Mouse (Mus musculus) left cerebral cortex, postnatal 14 days (tissue): ENCODE results near the gene Foxd1. TPM values are rescaled to one million over a fixed set of nuclear protein-coding genes. Genes with fewer than 3 reads are reported as not detected.

ENCODE experiments used
- DNase-seq, 2 experiments: peaks; one replicate each; pipeline ENCODE4 v3.0.0; 2021 to 2022; ENCODE audit warnings: low spot score in 2 of 2, mixed read lengths in 1 of 2
- intact Hi-C: fragments of 180-260 bp; cut with DNase I; formaldehyde crosslinking; loops from one replicate; pipeline ENCODE4 v1.15.1; 2025
- long read RNA-seq, 2 experiments: library from polyadenylated mRNA; stranded (forward); transcript quantifications; one replicate each; pipeline ENCODE4 v2.0.0; 2021
- total RNA-seq, 2 experiments: library from RNA; stranded (reverse); gene quantifications; 2 replicates each; pipeline ENCODE4 v1.2.3; 2021

Foxd1 gene
- total RNA-seq = 1 to 10 TPM; 1.7 to 2.0 TPM
- long read RNA-seq, experiment 1, full-length matches to known transcripts = 2 of 2 reads
- long read RNA-seq, experiment 1, partial matches to known transcripts = 0 of 2 reads
- long read RNA-seq, experiment 1, other reads (novel, unspliced or antisense) = 0 of 2 reads
- long read RNA-seq, experiment 2, full-length matches to known transcripts = 3 of 3 reads
- long read RNA-seq, experiment 2, partial matches to known transcripts = 0 of 3 reads
- long read RNA-seq, experiment 2, other reads (novel, unspliced or antisense) = 0 of 3 reads

DNA sequence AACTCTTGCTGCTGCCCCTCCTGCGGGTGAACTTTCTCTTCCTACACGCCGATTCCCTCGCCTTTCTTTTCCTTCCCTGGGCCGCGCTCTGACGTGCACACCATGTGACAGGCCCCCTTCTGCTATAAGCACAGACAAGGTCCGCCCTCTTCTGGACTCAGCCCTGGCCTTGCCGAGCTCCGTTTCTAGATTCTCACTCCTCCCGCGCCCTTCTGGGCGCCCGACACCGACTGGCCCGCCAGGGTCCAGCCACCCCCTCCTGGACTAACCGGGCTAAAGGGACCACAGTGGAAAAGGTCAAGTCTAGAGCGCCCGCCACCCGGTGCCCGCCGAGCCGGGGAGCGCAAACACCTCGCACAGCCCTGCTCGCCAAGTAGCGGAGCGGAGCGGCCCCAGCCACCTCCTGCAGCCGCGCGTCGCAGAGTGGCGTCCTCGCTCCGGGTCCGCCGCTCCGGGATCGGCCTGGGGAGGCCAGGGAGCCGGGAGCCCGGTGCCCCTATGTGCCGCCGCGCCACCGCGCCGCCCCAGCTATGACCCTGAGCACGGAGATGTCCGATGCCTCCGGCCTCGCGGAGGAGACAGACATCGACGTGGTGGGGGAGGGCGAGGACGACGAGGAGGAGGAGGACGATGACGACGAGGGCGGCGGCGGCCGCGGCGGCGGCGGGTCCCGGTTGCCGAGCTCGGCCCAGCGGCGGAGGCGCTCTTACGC, at the start of gene Foxd1:
Foxd1 (plus strand) TSS at position 153 of the 712 bp plus-strand sequence.
- intact Hi-C loops = no loop called here
- no peak for DNase-seq

DNA sequence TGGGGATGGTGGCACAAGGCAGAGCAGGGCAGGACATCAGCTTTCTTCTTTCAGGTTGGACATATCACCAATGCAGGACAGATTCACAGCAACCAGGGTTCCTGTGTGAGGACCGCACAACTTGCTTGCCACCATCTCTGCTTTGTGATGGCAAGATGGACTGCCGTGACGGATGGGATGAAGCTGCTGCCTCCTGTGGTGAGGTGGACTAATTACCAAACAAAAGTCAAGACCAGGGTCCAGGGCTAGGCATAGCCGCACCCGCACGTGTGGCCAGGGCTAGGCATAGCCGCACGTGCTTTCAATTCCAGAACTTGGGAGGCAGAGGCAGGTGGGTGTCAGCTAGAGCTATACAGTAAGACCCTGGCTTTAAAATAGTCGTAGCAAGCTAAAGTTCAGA, 48.8 kb upstream of the Foxd1 start:
- no peak for DNase-seq

GRCm38 (mm10) chr13:98306393-98306792, 47.6 kb upstream of the Foxd1 start:
- no peak for DNase-seq
- intact Hi-C loops = no loop called here

More for the DNA sequence above, 48.8 kb upstream of the Foxd1 start:
- intact Hi-C loops = no loop called here

DNA sequence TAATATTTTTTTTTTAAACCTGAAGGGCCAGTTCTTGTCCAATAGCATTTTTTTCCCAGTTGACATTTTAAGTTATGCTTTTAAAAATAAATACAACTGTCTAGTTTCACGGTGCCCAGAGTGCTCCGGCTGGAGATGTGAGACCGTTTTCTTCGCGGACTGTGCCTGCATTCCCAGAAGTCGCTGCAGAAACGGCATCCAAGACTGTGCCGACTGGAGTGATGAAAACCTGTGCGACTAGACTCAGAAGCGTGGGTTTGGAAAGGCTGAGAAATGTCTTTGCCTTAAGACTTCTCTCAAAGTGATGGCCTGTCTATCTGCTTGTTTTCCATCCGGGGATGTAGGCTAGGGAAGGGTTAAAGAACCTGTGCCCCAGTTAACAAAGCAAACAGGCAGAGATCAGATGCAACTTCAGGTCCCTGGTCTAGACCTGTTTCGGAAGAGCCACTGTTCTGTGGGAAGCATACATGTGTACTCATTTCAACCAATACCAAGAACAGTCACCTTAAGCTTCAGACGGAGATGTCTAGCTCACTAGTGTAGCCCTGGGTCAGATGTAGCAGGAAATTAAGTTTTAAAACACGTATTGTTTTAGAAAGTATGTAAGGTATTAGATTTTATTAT, 47.1 kb upstream of the Foxd1 start:
- intact Hi-C loops = no loop called here
- peak; percentile 34 to 39 for DNase-seq

DNA sequence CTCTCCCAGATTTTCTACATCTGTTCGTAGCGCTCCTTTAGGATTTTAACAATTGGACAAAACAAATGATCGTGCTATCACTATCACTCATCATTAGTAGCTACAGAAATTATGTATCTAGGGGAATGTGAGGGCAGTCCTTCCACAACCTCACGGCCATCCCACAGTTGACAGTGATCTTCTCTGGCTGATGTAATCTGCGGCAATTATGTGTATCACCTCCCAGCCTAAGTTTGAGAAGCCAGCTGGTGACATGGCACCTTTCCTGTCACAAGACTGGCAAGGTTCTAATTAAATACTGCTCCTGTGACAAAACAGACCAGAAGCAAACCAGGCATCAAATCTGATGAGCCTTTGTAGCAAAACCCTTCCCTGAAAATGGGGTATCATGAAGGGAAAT, 46.0 kb upstream of the Foxd1 start:
- DNase-seq = no peak
- intact Hi-C loops = no loop called here

DNA sequence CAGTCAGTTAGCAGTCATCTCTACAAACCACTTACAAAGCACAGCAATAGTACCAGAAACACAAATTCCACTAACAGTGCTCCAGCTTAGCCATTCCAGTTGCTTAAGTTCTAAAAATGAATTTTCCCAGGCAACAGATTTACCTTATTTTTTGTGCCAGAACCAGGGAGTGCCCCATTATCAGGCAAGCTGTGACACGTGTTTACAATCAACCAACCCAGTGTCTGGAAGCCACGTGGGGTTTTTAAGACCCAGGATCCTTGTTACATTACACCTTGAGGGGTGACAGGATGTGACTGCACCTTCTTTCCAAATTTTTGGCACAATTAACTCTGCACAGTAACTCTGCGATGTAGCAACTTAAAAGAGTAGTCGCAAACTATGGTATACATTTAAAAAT, 45.3 kb upstream of the Foxd1 start:
- no peak for DNase-seq
- intact Hi-C loops = no loop called here

- intact Hi-C loops = no loop called here
Observed at GRCm38 (mm10) chr13:98311597-98311996, 42.4 kb upstream of the Foxd1 start.

GRCm38 (mm10) chr13:98313631-98314030, 40.4 kb upstream of the Foxd1 start:
- intact Hi-C loops = no loop called here
- no peak for DNase-seq

More at GRCm38 (mm10) chr13:98311597-98311996, 42.4 kb upstream of the Foxd1 start:
- no peak for DNase-seq

GRCm38 (mm10) chr13:98315124-98315523, 38.9 kb upstream of the Foxd1 start:
- intact Hi-C loops = loop anchor here (5.0 kb wide), 1 partner anchor 53 kb away; the partner anchor contains the start of genes Ankra2 and Utp15
- no peak for DNase-seq

- no peak for DNase-seq
- intact Hi-C loops = loop anchor here (5.0 kb wide), 1 partner anchor 54 kb away; the partner anchor contains the start of genes Ankra2 and Utp15
Observed at GRCm38 (mm10) chr13:98316140-98316479, 37.9 kb upstream of the Foxd1 start.

GRCm38 (mm10) chr13:98316480-98317245, 37.4 kb upstream of the Foxd1 start, which contains the start of gene Btf3:
Gene Btf3, minus strand, starts transcription at chr13:98317006.
- intact Hi-C loops = loop anchor here (5.0 kb wide), 1 partner anchor 54 kb away; the partner anchor contains the start of genes Ankra2 and Utp15
- DNase-seq = peak; percentile 95

DNA sequence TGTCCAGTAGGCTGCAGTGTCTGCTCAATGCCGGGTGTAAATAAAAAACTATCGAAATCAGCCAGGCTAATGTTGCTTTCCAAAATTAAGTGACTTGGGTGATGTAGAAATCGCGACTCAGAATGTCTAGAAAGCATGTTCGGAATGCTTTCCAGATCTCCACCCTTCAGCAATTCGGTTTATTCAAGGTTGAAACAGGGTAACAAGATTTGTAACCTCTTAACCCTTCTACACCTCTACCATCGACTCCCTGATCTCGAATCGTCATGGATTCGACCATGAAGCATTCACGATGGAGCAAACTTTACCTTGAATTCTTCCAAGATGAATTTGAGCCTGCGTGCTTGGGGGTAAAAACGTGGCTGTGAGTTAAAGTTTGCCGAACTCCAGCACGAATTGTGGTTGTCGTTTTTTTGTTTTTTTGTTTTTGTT, 36.8 kb upstream of the Foxd1 start:
- no peak for DNase-seq
- intact Hi-C loops = loop anchor here (5.0 kb wide), 1 partner anchor 55 kb away; the partner anchor contains the start of genes Ankra2 and Utp15

- no peak for DNase-seq
- intact Hi-C loops = loop anchor here (5.0 kb wide), 1 partner anchor 56 kb away; the partner anchor contains the start of genes Ankra2 and Utp15
Observed at GRCm38 (mm10) chr13:98317911-98318310, 36.1 kb upstream of the Foxd1 start.

DNA sequence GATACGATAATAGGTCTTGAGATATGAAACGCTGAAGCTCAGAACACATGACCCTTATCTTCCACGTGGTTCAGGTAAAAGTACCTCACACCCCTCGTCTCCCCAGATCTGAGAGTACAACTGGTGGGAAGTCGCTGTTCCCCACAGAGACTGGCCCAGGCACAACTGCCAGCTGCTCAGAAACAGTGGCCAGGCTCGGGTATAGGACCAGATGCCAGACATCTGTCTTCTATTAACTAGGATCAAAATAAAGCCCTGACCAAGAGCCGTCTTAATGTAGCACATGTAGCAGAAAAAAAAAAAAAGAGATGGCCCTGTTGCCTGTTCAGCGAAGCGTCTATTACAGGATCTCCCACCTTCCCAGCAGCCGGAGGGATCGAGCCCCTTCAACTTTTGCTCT, 29.0 kb upstream of the Foxd1 start:
- DNase-seq = no peak
- intact Hi-C loops = no loop called here

DNA sequence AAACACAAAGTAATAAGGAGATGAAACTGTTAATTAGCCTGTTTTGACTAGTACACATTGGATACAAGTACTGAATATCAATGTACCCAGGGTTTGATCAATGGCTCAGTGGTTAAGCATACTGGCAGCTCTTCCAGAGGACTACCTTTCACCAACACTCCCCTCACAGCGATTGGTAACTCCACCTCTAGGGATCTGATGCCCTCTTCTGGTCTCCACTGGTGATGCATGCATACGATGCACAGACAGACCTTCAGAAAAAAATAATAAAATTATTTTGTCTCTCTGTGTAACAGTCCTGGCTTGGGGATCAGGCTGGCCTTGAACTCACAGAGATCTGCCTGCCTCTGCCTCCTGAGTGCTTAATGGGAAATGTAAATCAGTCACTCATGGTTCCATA, 21.9 kb upstream of the Foxd1 start:
- intact Hi-C loops = no loop called here
- DNase-seq = peak in 1 of 2 experiments; percentile 10

DNA sequence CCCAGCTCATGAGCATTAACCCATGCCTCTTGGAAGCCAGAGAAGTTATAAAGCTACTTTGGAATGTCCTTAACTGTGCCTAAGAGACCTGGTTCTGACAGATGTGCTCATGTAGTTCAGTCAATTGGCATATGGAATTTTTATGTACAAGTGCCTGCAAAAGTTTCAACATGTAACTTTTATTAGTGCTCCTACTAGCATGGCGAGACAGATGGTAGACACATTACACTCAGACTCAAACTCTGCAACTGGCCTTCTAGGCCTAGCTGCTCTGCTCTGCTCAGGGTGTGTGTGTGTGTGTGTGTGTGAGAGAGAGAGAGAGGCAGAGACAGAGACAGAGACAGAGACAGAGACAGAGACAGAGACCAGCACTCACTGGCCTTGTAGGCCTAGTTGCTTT, 17.8 kb upstream of the Foxd1 start:
- intact Hi-C loops = no loop called here
- DNase-seq = no peak

GRCm38 (mm10) chr13:98340506-98340905, 13.5 kb upstream of the Foxd1 start:
- no peak for DNase-seq
- intact Hi-C loops = no loop called here

- DNase-seq = no peak
- intact Hi-C loops = no loop called here
Observed at GRCm38 (mm10) chr13:98349491-98349890, 4.6 kb upstream of the Foxd1 start.

GRCm38 (mm10) chr13:98351527-98351926, 2.5 kb upstream of the Foxd1 start:
- intact Hi-C loops = no loop called here
- no peak for DNase-seq
